Mouse (Mus musculus): ENCODE measurements around the gene Gm4214. TPM values are rescaled to one million over a fixed set of nuclear protein-coding genes. Genes with fewer than 3 reads are reported as not detected.
"Not testable (repeated sequence)": the region's sequence is repeated elsewhere in the genome, so short reads cannot be mapped to it uniquely, and the experiment has no call there.

Gm4214 gene
- polyA plus RNA-seq (2014; fragmentation: Nextera tagmentation; extraction: Ambion mirVana): not detected in 2 replicates

DNA sequence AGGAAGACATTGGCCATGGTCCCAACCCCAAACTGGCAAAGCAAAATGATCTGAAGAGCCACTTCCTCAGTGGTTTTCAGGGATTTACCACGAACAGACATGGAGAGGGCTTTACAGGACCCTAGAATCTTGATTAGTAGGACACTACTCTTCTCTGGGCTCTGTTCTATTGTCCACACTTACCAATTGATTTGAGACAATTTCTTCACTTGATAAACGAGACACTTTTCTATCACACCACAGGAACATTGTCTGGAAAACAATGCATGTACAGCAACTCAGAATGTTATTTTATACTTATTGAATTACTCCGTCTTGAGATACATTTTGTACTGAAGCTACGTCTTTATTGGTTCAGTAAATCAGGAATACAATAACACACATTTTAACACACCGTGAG, at the start of gene Gm4214:
Gene Gm4214 (minus strand): TSS at position 101 of the 400 bp plus-strand sequence.
- not testable (repeated sequence) for DNase-seq (ENCODE audit: low spot score); H3K27ac ChIP-seq; H3K9ac ChIP-seq; H3K4me1 ChIP-seq (replicated peaks; ENCODE audit: control insufficient read depth, insufficient read depth, low read length); H3K9me3 ChIP-seq (ENCODE audit: control insufficient read depth, low read length); ATAC-seq (ENCODE audit: low FRiP score); H3K4me2 ChIP-seq (replicated peaks); H3K36me3 ChIP-seq (replicated peaks; ENCODE audit: control insufficient read depth, insufficient read depth); H3K4me3 ChIP-seq (replicated peaks; ENCODE audit: low read length); H3K27me3 ChIP-seq (ENCODE audit: control insufficient read depth, insufficient read depth, low read length)
- WGBS: no CpG with 5 or more reads among the region's 5 CpGs

GRCm38 (mm10) chr7:23019823-23020222, 35.4 kb upstream of the Gm4214 start, which contains the start of gene Gm4216:
Gm4216 (minus strand) TSS chr7:23019923.
- not testable (repeated sequence) for H3K9ac ChIP-seq; ATAC-seq (ENCODE audit: low FRiP score); H3K4me3 ChIP-seq (replicated peaks; ENCODE audit: low read length); H3K27me3 ChIP-seq (ENCODE audit: control insufficient read depth, insufficient read depth, low read length); H3K9me3 ChIP-seq (ENCODE audit: control insufficient read depth, low read length); H3K4me1 ChIP-seq (replicated peaks; ENCODE audit: control insufficient read depth, insufficient read depth, low read length); DNase-seq (ENCODE audit: low spot score); H3K36me3 ChIP-seq (replicated peaks; ENCODE audit: control insufficient read depth, insufficient read depth); H3K4me2 ChIP-seq (replicated peaks); H3K27ac ChIP-seq
- WGBS: no CpG with 5 or more reads among the region's 3 CpGs

Other genes starting within 250 kb of the Gm4214 start
- gene Vmn1r157, start 223.0 kb downstream of the Gm4214 start, polyA plus RNA-seq (2014; fragmentation: Nextera tagmentation; extraction: Ambion mirVana): not detected in 2 replicates
- gene Vmn1r158, start 193.9 kb downstream of the Gm4214 start, polyA plus RNA-seq (2014; fragmentation: Nextera tagmentation; extraction: Ambion mirVana): not detected in 2 replicates
- not detected in 2 replicates for gene Vmn1r159, start 141.1 kb downstream of the Gm4214 start, polyA plus RNA-seq (2014; fragmentation: Nextera tagmentation; extraction: Ambion mirVana)
- not detected in 2 replicates for gene Vmn1r160, start 113.4 kb downstream of the Gm4214 start, polyA plus RNA-seq (2014; fragmentation: Nextera tagmentation; extraction: Ambion mirVana)
- not detected in 2 replicates for gene Gm4216, start 35.2 kb upstream of the Gm4214 start, polyA plus RNA-seq (2014; fragmentation: Nextera tagmentation; extraction: Ambion mirVana)
- not detected in 2 replicates for gene Vmn1r163, start 70.9 kb upstream of the Gm4214 start, polyA plus RNA-seq (2014; fragmentation: Nextera tagmentation; extraction: Ambion mirVana)
- not detected in 2 replicates for gene Gm8720, start 82.8 kb upstream of the Gm4214 start, polyA plus RNA-seq (2014; fragmentation: Nextera tagmentation; extraction: Ambion mirVana)
- gene Gm10662, start 159.8 kb upstream of the Gm4214 start, polyA plus RNA-seq (2014; fragmentation: Nextera tagmentation; extraction: Ambion mirVana): not detected in 2 replicates
- gene Vmn1r165, start 232.7 kb upstream of the Gm4214 start, polyA plus RNA-seq (2014; fragmentation: Nextera tagmentation; extraction: Ambion mirVana): not detected in 2 replicates